In the genomic region with DNA sequence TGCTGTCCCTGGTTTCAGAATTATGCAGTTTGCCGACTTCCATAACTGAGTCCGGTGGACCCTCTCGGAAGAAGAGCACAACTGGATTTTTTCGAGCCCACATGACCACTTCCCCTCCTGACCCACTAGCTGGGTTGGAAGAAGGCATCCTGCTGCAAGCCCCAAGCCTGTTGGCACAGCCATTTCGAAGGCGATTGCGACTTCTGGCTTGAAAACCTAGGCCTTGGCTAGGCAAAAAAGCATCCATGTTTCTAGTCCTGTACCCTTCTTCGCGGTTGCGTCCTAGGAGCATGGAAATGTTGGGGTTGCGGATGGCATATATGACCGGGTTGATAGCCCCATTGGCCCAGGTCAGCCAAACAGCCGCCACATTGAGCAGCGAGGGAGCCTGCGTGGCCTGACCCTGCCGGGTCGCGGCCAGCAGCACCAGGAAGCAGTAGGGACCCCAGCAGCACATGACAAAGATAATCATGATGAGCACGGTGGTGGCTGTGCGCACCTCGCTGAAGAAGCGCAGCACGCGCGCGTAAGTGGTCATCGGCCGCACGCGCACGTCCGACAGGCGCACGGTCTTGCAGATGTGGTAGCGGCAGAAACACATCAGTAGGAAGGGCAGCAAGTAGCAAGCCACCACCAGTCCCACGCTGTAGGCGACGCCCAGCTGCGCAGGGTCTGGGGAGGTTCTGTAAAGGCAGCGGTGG, we compare ENCODE assay signal across 7 mouse cellular contexts. TPM values are rescaled to one million over a fixed set of nuclear protein-coding genes. Genes with fewer than 3 reads are reported as not detected.
DNase-seq lines count a peak whose midpoint lies in the region; ATAC-seq and TF ChIP-seq lines count a peak whose summit lies in the region.

No protein-coding gene starts in this region.

- H3K4me3 ChIP-seq in lung, embryonic 14.5 days (ENCODE audit: low read depth, low read length) = peak overlapping the region; percentile 62
- H3K4me3 ChIP-seq in embryonic facial prominence, embryonic 15.5 days (replicated peaks) = peak overlapping the region; percentile 69
- peak overlapping the region; percentile 55 for H3K4me3 ChIP-seq in intestine, embryonic 15.5 days (replicated peaks)
- peak overlapping the region; percentile 15 for H3K4me3 ChIP-seq in myocyte

- 0 out of 2 replicates have a peak, but pooled peaks cover 5% of the 10 kb centered on the region for H3K4me1 ChIP-seq in lung, embryonic 14.5 days (ENCODE audit: insufficient read depth)
- H3K4me1 ChIP-seq in embryonic facial prominence, embryonic 15.5 days = peaks cover 16% of the 10 kb centered on the region
- peaks cover 10% of the 10 kb centered on the region for H3K4me1 ChIP-seq in intestine, embryonic 15.5 days (replicated peaks)

- peak; percentile 16 for DNase-seq in lung, embryonic 14.5 days
- DNase-seq in lung, adult 18-20 months = no peak
- DNase-seq in thymus, postnatal 0 days (ENCODE audit: low spot score) = no peak
- no peak for DNase-seq in adrenal gland, postnatal 10 days

- 4% methylated on average over 40 of the region's 40 CpGs for WGBS in lung, embryonic 14.5 days
- WGBS in embryonic facial prominence, embryonic 15.5 days = 7% methylated on average over 40 of the region's 40 CpGs
- WGBS in intestine, embryonic 15.5 days = 6% methylated on average over 40 of the region's 40 CpGs

- no peaks in the 10 kb centered on the region for H3K9me3 ChIP-seq in lung, embryonic 14.5 days (ENCODE audit: low read depth, low read length)
- H3K9me3 ChIP-seq in embryonic facial prominence, embryonic 15.5 days (replicated peaks) = no peaks in the 10 kb centered on the region
- no peaks in the 10 kb centered on the region for H3K9me3 ChIP-seq in intestine, embryonic 15.5 days

- no peak for TF ChIP-seq POLR2A in myocyte (IDR thresholded peaks at IDR 0.05; ENCODE audit: insufficient read length, low read depth)

- peak overlapping the region; percentile 10 for H3ac ChIP-seq in myocyte (ENCODE audit: control insufficient read depth, insufficient read length)

- H3K27me3 ChIP-seq in lung, embryonic 14.5 days (ENCODE audit: insufficient read depth, low read length) = peaks cover 20% of the 10 kb centered on the region
- peaks cover 27% of the 10 kb centered on the region for H3K27me3 ChIP-seq in embryonic facial prominence, embryonic 15.5 days
- peaks cover 10% of the 10 kb centered on the region for H3K27me3 ChIP-seq in intestine, embryonic 15.5 days (replicated peaks)
- H3K27me3 ChIP-seq in myocyte (ENCODE audit: control insufficient read depth, insufficient read depth, insufficient read length) = peaks cover 9% of the 10 kb centered on the region

- H3K27ac ChIP-seq in lung, embryonic 14.5 days (ENCODE audit: low read depth) = no peak overlapping the region
- H3K27ac ChIP-seq in embryonic facial prominence, embryonic 15.5 days (replicated peaks) = no peak overlapping the region
- no peak overlapping the region for H3K27ac ChIP-seq in intestine, embryonic 15.5 days

- H3K9ac ChIP-seq in lung, embryonic 14.5 days = peak overlapping the region; percentile 43
- H3K9ac ChIP-seq in embryonic facial prominence, embryonic 15.5 days = no peak overlapping the region
- peak overlapping the region; percentile 48 for H3K9ac ChIP-seq in intestine, embryonic 15.5 days

- no peak for TF ChIP-seq CTCF in lung, embryonic 14.5 days (IDR thresholded peaks at IDR 0.05; ENCODE audit: low read depth)

- ATAC-seq in lung, embryonic 14.5 days (ENCODE audit: insufficient read depth) = no peak; the same call in none of the 2 replicates
- no peak for ATAC-seq in embryonic facial prominence, embryonic 15.5 days (ENCODE audit: insufficient number of reproducible peaks, low FRiP score, low TSS enrichment, low read depth)
- ATAC-seq in intestine, embryonic 15.5 days = peak; percentile 79; the same call in 1 of the 2 replicates

- peak overlapping the region; percentile 99 for H3K4me2 ChIP-seq in lung, embryonic 14.5 days
- peak overlapping the region; percentile 99 for H3K4me2 ChIP-seq in embryonic facial prominence, embryonic 15.5 days (replicated peaks)
- H3K4me2 ChIP-seq in intestine, embryonic 15.5 days (replicated peaks) = peak overlapping the region; percentile 96
- peak overlapping the region; percentile 90 for H3K4me2 ChIP-seq in myocyte (ENCODE audit: low read depth)

- H3K79me2 ChIP-seq in myocyte (ENCODE audit: control insufficient read depth, insufficient read depth) = no peaks in the 10 kb centered on the region

- peaks cover 2% of the 10 kb centered on the region; the same call in 1 of the 2 replicates for H3K36me3 ChIP-seq in lung, embryonic 14.5 days (ENCODE audit: insufficient read depth)
- H3K36me3 ChIP-seq in embryonic facial prominence, embryonic 15.5 days = 0 out of 2 replicates have a peak, but pooled peaks cover 9% of the 10 kb centered on the region
- no peaks in the 10 kb centered on the region for H3K36me3 ChIP-seq in intestine, embryonic 15.5 days
- no peaks in the 10 kb centered on the region for H3K36me3 ChIP-seq in myocyte (ENCODE audit: control insufficient read depth, insufficient read depth)

TF ChIP-seq in myocyte, 11 proteins besides CTCF, POLR2A, EP300 and RAD21:
- TF ChIP-seq REST (IDR thresholded peaks at IDR 0.05; ENCODE audit: insufficient read depth, insufficient read length) (no peak), CEBPB (IDR thresholded peaks at IDR 0.05; ENCODE audit: insufficient read depth, poor library complexity, severe bottlenecking) (no peak), TCF3 (IDR thresholded peaks at IDR 0.05; ENCODE audit: insufficient read length, low read depth) (no peak), USF1 (IDR thresholded peaks at IDR 0.05; ENCODE audit: low read depth) (no peak), TCF12 (IDR thresholded peaks at IDR 0.05; ENCODE audit: insufficient read depth, poor library complexity, severe bottlenecking) (no peak), MYOD1 (IDR thresholded peaks at IDR 0.05; ENCODE audit: control insufficient read depth in 1 of 3, insufficient read length in 2 of 3, low read depth in 2 of 3) (no peak), POLR2AphosphoS2 (IDR thresholded peaks at IDR 0.05; ENCODE audit: insufficient read length, low read depth) (no peak), MAX (IDR thresholded peaks at IDR 0.05; ENCODE audit: low read depth) (no peak), E2F4 (IDR thresholded peaks at IDR 0.05; ENCODE audit: insufficient read depth) (no peak), SRF (IDR thresholded peaks at IDR 0.05; ENCODE audit: control insufficient read depth, insufficient read length, low read depth) (no peak), MYOG (IDR thresholded peaks at IDR 0.05; ENCODE audit: control insufficient read depth in 1 of 3, insufficient read depth in 1 of 3, insufficient read length in 2 of 3, low read depth in 2 of 3) (no peak)

RNA-seq across cellular contexts. Expression of gene Gpr135, which starts 1.1 kb away (rescaled TPM):
- 0.68 and 0.88 TPM in 2 replicates for polyA plus RNA-seq in lung, embryonic 14.5 days (2014; fragmentation: Nextera tagmentation; extraction: Ambion mirVana)
- 0.88 and 1.3 TPM in 2 replicates for polyA plus RNA-seq in embryonic facial prominence, embryonic 15.5 days (2015; fragmentation: Nextera tagmentation; extraction: Ambion mirVana)
- polyA plus RNA-seq in intestine, embryonic 15.5 days (2015; fragmentation: Nextera tagmentation; extraction: Ambion mirVana) = 0.54 and 0.68 TPM in 2 replicates
- polyA plus RNA-seq in myocyte (2012; fragmentation: generic; extraction: Trizol) = 0.04 TPM
- 0.04 and 0.08 TPM in 2 replicates for polyA plus RNA-seq in thymus, postnatal 0 days (2015; fragmentation: Nextera tagmentation; extraction: Ambion mirVana)
- total RNA-seq in adrenal gland, postnatal 10 days (2021) = 1 to 10 TPM; 4.5 to 4.8 TPM

RNA-seq across cellular contexts. Expression of gene L3hypdh, which starts 15.5 kb away (rescaled TPM):
- 25.0 and 25.2 TPM in 2 replicates for polyA plus RNA-seq in lung, embryonic 14.5 days (2014; fragmentation: Nextera tagmentation; extraction: Ambion mirVana)
- 19.2 and 20.5 TPM in 2 replicates for polyA plus RNA-seq in embryonic facial prominence, embryonic 15.5 days (2015; fragmentation: Nextera tagmentation; extraction: Ambion mirVana)
- 15.2 and 16.2 TPM in 2 replicates for polyA plus RNA-seq in intestine, embryonic 15.5 days (2015; fragmentation: Nextera tagmentation; extraction: Ambion mirVana)
- polyA plus RNA-seq in myocyte (2012; fragmentation: generic; extraction: Trizol) = 1.7 TPM
- polyA plus RNA-seq in thymus, postnatal 0 days (2015; fragmentation: Nextera tagmentation; extraction: Ambion mirVana) = 2.2 and 3.1 TPM in 2 replicates
- 10 to 100 TPM; 31.0 to 37.3 TPM for total RNA-seq in adrenal gland, postnatal 10 days (2021)

RNA-seq across cellular contexts. Expression of gene Jkamp, which starts 15.6 kb away (rescaled TPM):
- 54.9 and 56.8 TPM in 2 replicates for polyA plus RNA-seq in lung, embryonic 14.5 days (2014; fragmentation: Nextera tagmentation; extraction: Ambion mirVana)
- 71.5 and 77.0 TPM in 2 replicates for polyA plus RNA-seq in embryonic facial prominence, embryonic 15.5 days (2015; fragmentation: Nextera tagmentation; extraction: Ambion mirVana)
- polyA plus RNA-seq in intestine, embryonic 15.5 days (2015; fragmentation: Nextera tagmentation; extraction: Ambion mirVana) = 59.8 and 66.7 TPM in 2 replicates
- polyA plus RNA-seq in myocyte (2012; fragmentation: generic; extraction: Trizol) = 22.2 TPM
- 29.9 and 39.3 TPM in 2 replicates for polyA plus RNA-seq in thymus, postnatal 0 days (2015; fragmentation: Nextera tagmentation; extraction: Ambion mirVana)
- 10 to 100 TPM; 39.6 to 42.9 TPM for total RNA-seq in adrenal gland, postnatal 10 days (2021)

Comparison
In these comparisons a context has a peak if more than half of its experiments do, and no peak if none do; other contexts are left out.
1. H3K4me3 ChIP-seq: peak in every context shown above with its lines; median percentile 69 in embryonic facial prominence, embryonic 15.5 days; 62 in lung, embryonic 14.5 days; 55 in intestine, embryonic 15.5 days; 15 in myocyte.